Mouse (Mus musculus) heart, embryonic 12.5 days (tissue): ENCODE measurements around the gene 5330417C22Rik. TPM values are rescaled to one million over a fixed set of nuclear protein-coding genes. Genes with fewer than 3 reads are reported as not detected.

ENCODE experiments used
- ATAC-seq: fragments of 200-750 bp; cut with Nextera tagmentation; 2 replicates; pipeline ENCODE4 v1.8.0; 2017; ENCODE audit warnings: moderate TSS enrichment, moderate library complexity; ENCODE audit not compliant: insufficient number of reproducible peaks, low FRiP score
- H3K27ac ChIP-seq: fragments of 300-500 bp; sonication (generic); 2 replicates; pipeline ENCODE4 v1.5.1; 2016; ENCODE audit warnings: mild to moderate bottlenecking, moderate library complexity; ENCODE audit not compliant: poor library complexity, severe bottlenecking
- H3K27me3 ChIP-seq: fragments of 300-500 bp; sonication (generic); replicated peaks from 2 replicates; pipeline ENCODE4 v1.6.1; 2016; ENCODE audit warnings: mild to moderate bottlenecking, moderate library complexity
- H3K36me3 ChIP-seq: fragments of 300-500 bp; sonication (generic); 2 replicates; pipeline ENCODE4 v1.6.1; 2016; ENCODE audit warnings: mild to moderate bottlenecking, moderate library complexity
- H3K4me1 ChIP-seq: fragments of 300-500 bp; sonication (generic); replicated peaks from 2 replicates; pipeline ENCODE4 v1.6.1; 2016; ENCODE audit warnings: mild to moderate bottlenecking
- H3K4me2 ChIP-seq: fragments of 300-500 bp; sonication (generic); 2 replicates; pipeline ENCODE4 v1.6.1; 2016; ENCODE audit warnings: mild to moderate bottlenecking, moderate library complexity
- H3K4me3 ChIP-seq: fragments of 300-500 bp; sonication (generic); 2 replicates; pipeline ENCODE4 v1.5.1; 2016; ENCODE audit warnings: mild to moderate bottlenecking
- H3K9ac ChIP-seq: fragments of 300-500 bp; sonication (generic); 2 replicates; pipeline ENCODE4 v1.6.1; 2016; ENCODE audit warnings: mild to moderate bottlenecking, moderate library complexity
- H3K9me3 ChIP-seq: fragments of 300-500 bp; sonication (generic); replicated peaks from 2 replicates; pipeline ENCODE4 v1.6.1; 2016; ENCODE audit warnings: mild to moderate bottlenecking, moderate library complexity
- WGBS: fragments of 180-500 bp; shearing (Covaris S2); methylation state at CpG from one replicate; pipeline ENCODE4 v1.1.7; 2016; 5-methylcytosine and 5-hydroxymethylcytosine counted together
- polyA plus RNA-seq: library from polyadenylated mRNA; unstranded; fragments of >200 nt; fragmentation: Nextera tagmentation; extraction: Ambion mirVana; gene quantifications from 2 replicates; pipeline ENCODE4 v1.2.1, GENCODE M21; 2016

The 5330417C22Rik gene
- polyA plus RNA-seq, 1 experiment from 2014 or later, result 0.46 TPM

GRCm38 (mm10) chr3:108562777-108563271 is 26.5 kb upstream of the 5330417C22Rik start:
- 9% methylated on average over 15 of the region's 15 CpGs for WGBS
- peak; percentile 69 for ATAC-seq

GRCm38 (mm10) chr3:108562133-108562730 is 25.9 kb upstream of the 5330417C22Rik start, which contains the start of gene Tmem167b:
Tmem167b (minus strand) TSS chr3:108562466.
- no peaks in the 10 kb centered on the region for H3K9me3 ChIP-seq
- H3K27ac ChIP-seq, result peak within 1 kb of the TSS; percentile 86
- peaks cover 25% of the 10 kb centered on the region for H3K36me3 ChIP-seq
- no peaks in the 10 kb centered on the region for H3K27me3 ChIP-seq
- H3K4me1 ChIP-seq, result no peaks in the 10 kb centered on the region; the same call in 1 of the 2 replicates
- WGBS, result under 1% methylated on average over 41 of the region's 45 CpGs
- peak; percentile 97 for ATAC-seq
- peak within 1 kb of the TSS; percentile 93 for H3K4me2 ChIP-seq
- peak within 1 kb of the TSS; percentile 89 for H3K9ac ChIP-seq
- H3K4me3 ChIP-seq, result peak within 1 kb of the TSS; percentile 90

More at GRCm38 (mm10) chr3:108562777-108563271, 26.5 kb upstream of the 5330417C22Rik start:
- no peaks in the 10 kb centered on the region for H3K9me3 ChIP-seq
- H3K27ac ChIP-seq, result peak overlapping the region; percentile 82
- peak overlapping the region; percentile 90 for H3K4me3 ChIP-seq
- no peaks in the 10 kb centered on the region; the same call in 1 of the 2 replicates for H3K4me1 ChIP-seq
- H3K27me3 ChIP-seq, result 0 out of 2 replicates have a peak, but pooled peaks cover 2% of the 10 kb centered on the region
- peak overlapping the region; percentile 71 for H3K9ac ChIP-seq
- H3K4me2 ChIP-seq, result peak overlapping the region; percentile 93
- peaks cover 22% of the 10 kb centered on the region for H3K36me3 ChIP-seq

- peaks cover 31% of the 10 kb centered on the region for H3K36me3 ChIP-seq
- H3K4me2 ChIP-seq, result no peak overlapping the region
- no peak overlapping the region for H3K27ac ChIP-seq
- no peaks in the 10 kb centered on the region for H3K9me3 ChIP-seq
- no peaks in the 10 kb centered on the region for H3K27me3 ChIP-seq
- H3K9ac ChIP-seq, result no peak overlapping the region
- no peaks in the 10 kb centered on the region; the same call in 1 of the 2 replicates for H3K4me1 ChIP-seq
- no peak for ATAC-seq
- no peak overlapping the region for H3K4me3 ChIP-seq
- 86% methylated on average over 4 of the region's 4 CpGs for WGBS
Measured at GRCm38 (mm10) chr3:108557888-108558287, 21.6 kb upstream of the 5330417C22Rik start.

- Histone ChIP-seq H3K27ac (peak overlapping the region; percentile 81), H3K4me2 (peak overlapping the region; percentile 86), H3K4me3 (peak overlapping the region; percentile 70), H3K36me3 (peaks cover 25% of the 10 kb centered on the region), H3K9ac (peak overlapping the region; percentile 99), H3K4me1 (no peaks in the 10 kb centered on the region; the same call in 1 of the 2 replicates), H3K27me3 (no peaks in the 10 kb centered on the region), H3K9me3 (no peaks in the 10 kb centered on the region)
- ATAC-seq, result peak; percentile 98
- 17% methylated on average over 22 of the region's 22 CpGs for WGBS
Measured at GRCm38 (mm10) chr3:108554587-108555312, 18.4 kb upstream of the 5330417C22Rik start.

GRCm38 (mm10) chr3:108554111-108554561 is 17.8 kb upstream of the 5330417C22Rik start:
- under 1% methylated on average over 42 of the region's 42 CpGs for WGBS
- peak; percentile 79 for ATAC-seq
- Histone ChIP-seq H3K27ac (peak overlapping the region; percentile 81), H3K4me2 (peak overlapping the region; percentile 86), H3K9ac (peak overlapping the region; percentile 99), H3K4me3 (peak overlapping the region; percentile 70), H3K36me3 (peaks cover 22% of the 10 kb centered on the region), H3K27me3 (no peaks in the 10 kb centered on the region), H3K4me1 (no peaks in the 10 kb centered on the region; the same call in 1 of the 2 replicates), H3K9me3 (no peaks in the 10 kb centered on the region)

- Histone ChIP-seq H3K27me3 (peaks cover 11% of the 10 kb centered on the region), H3K4me3 (no peak overlapping the region), H3K9me3 (0 out of 2 replicates have a peak, but pooled peaks cover 4% of the 10 kb centered on the region), H3K27ac (no peak overlapping the region), H3K36me3 (no peaks in the 10 kb centered on the region), H3K9ac (no peak overlapping the region), H3K4me1 (no peaks in the 10 kb centered on the region), H3K4me2 (no peak overlapping the region)
- WGBS, result 75% methylated on average over 11 of the region's 11 CpGs
- ATAC-seq, result no peak
Measured at GRCm38 (mm10) chr3:108542299-108542698, 6.0 kb upstream of the 5330417C22Rik start.

GRCm38 (mm10) chr3:108537303-108537702 is 967 bp upstream of the 5330417C22Rik start:
- 6% methylated on average over 17 of the region's 17 CpGs for WGBS
- H3K27ac ChIP-seq, result no peak overlapping the region
- H3K27me3 ChIP-seq, result peaks cover 21% of the 10 kb centered on the region
- H3K9me3 ChIP-seq, result no peaks in the 10 kb centered on the region
- H3K4me3 ChIP-seq, result peak overlapping the region; percentile 18
- H3K4me1 ChIP-seq, result peaks cover 18% of the 10 kb centered on the region
- peak overlapping the region; percentile 52 for H3K4me2 ChIP-seq
- ATAC-seq, result peak; percentile 53
- H3K36me3 ChIP-seq, result no peaks in the 10 kb centered on the region
- peak overlapping the region; percentile 38; the same call in 1 of the 2 replicates for H3K9ac ChIP-seq

- Histone ChIP-seq H3K9me3 (no peaks in the 10 kb centered on the region), H3K4me1 (peaks cover 18% of the 10 kb centered on the region), H3K4me3 (peak overlapping the region; percentile 48), H3K27ac (no peak overlapping the region), H3K27me3 (peaks cover 18% of the 10 kb centered on the region), H3K36me3 (no peaks in the 10 kb centered on the region), H3K4me2 (peak overlapping the region; percentile 82), H3K9ac (no peak overlapping the region)
- ATAC-seq, result no peak
- WGBS, result 5% methylated on average over 15 of the region's 15 CpGs
Measured at GRCm38 (mm10) chr3:108535896-108536516, 330 bp downstream of the 5330417C22Rik start.

GRCm38 (mm10) chr3:108533951-108534350 is 2.4 kb downstream of the 5330417C22Rik start, which contains the start of gene 1700013F07Rik:
1700013F07Rik (plus strand) TSS chr3:108534150.
- H3K9ac ChIP-seq, result no peak within 1 kb of the TSS
- no peak for ATAC-seq
- H3K4me1 ChIP-seq, result peaks cover 18% of the 10 kb centered on the region
- no peak within 1 kb of the TSS for H3K4me2 ChIP-seq
- no peaks in the 10 kb centered on the region for H3K36me3 ChIP-seq
- H3K9me3 ChIP-seq, result no peaks in the 10 kb centered on the region
- peaks cover 18% of the 10 kb centered on the region for H3K27me3 ChIP-seq
- H3K4me3 ChIP-seq, result no peak within 1 kb of the TSS
- H3K27ac ChIP-seq, result no peak within 1 kb of the TSS
- WGBS, result 70% methylated on average over 6 of the region's 6 CpGs

GRCm38 (mm10) chr3:108533114-108533885 is 3.0 kb downstream of the 5330417C22Rik start:
- ATAC-seq, result no peak
- peaks cover 18% of the 10 kb centered on the region for H3K4me1 ChIP-seq
- H3K9ac ChIP-seq, result no peak overlapping the region
- no peak overlapping the region for H3K4me3 ChIP-seq
- 47% methylated on average over 9 of the region's 9 CpGs for WGBS
- no peaks in the 10 kb centered on the region for H3K36me3 ChIP-seq
- peaks cover 13% of the 10 kb centered on the region for H3K27me3 ChIP-seq
- 0 out of 2 replicates have a peak, but pooled peaks cover 3% of the 10 kb centered on the region for H3K9me3 ChIP-seq
- H3K27ac ChIP-seq, result no peak overlapping the region
- H3K4me2 ChIP-seq, result no peak overlapping the region
